Mouse (Mus musculus) T-cell, adult 2 months (primary cell): ENCODE measurements around the gene Prdm10.
A peak's percentile ranks its signal among the peaks of the same experiment; 100 is the strongest.

Experiments
- DNase-seq: peaks from one replicate; pipeline ENCODE4 v3.0.0; 2022; ENCODE audit warnings: low spot score

Prdm10 gene

GRCm38 (mm10) chr9:31262226-31263105 lies 17.9 kb upstream of the Prdm10 start:
- DNase-seq: no peak

- DNase-seq: no peak
These were observed 14.2 kb upstream of the Prdm10 start for GRCm38 (mm10) chr9:31266013-31266659.

- peak; percentile 79 for DNase-seq
These were observed 8.9 kb upstream of the Prdm10 start for GRCm38 (mm10) chr9:31271221-31272015.

GRCm38 (mm10) chr9:31272160-31272559 lies 8.2 kb upstream of the Prdm10 start:
- DNase-seq: no peak

GRCm38 (mm10) chr9:31278651-31279050 lies 1.7 kb upstream of the Prdm10 start:
- no peak for DNase-seq

GRCm38 (mm10) chr9:31279306-31279705 lies 1.0 kb upstream of the Prdm10 start:
- DNase-seq: no peak

- peak; percentile 82 for DNase-seq
These were observed 413 bp upstream of the Prdm10 start for GRCm38 (mm10) chr9:31279885-31280365.

GRCm38 (mm10) chr9:31281011-31281662 lies 799 bp downstream of the Prdm10 start:
- no peak for DNase-seq

- peak; percentile 22 for DNase-seq
These were observed 1.3 kb downstream of the Prdm10 start for GRCm38 (mm10) chr9:31281663-31282015.

GRCm38 (mm10) chr9:31282536-31282935 lies 2.2 kb downstream of the Prdm10 start:
- no peak for DNase-seq

- no peak for DNase-seq
These were observed 2.7 kb downstream of the Prdm10 start for GRCm38 (mm10) chr9:31283044-31283443.

GRCm38 (mm10) chr9:31283911-31284310 lies 3.6 kb downstream of the Prdm10 start:
- DNase-seq: no peak

GRCm38 (mm10) chr9:31290201-31290862 lies 10.0 kb downstream of the Prdm10 start:
- DNase-seq: peak; percentile 46

- no peak for DNase-seq
These were observed 11.6 kb downstream of the Prdm10 start for GRCm38 (mm10) chr9:31291978-31292377.

GRCm38 (mm10) chr9:31293208-31293607 lies 12.9 kb downstream of the Prdm10 start:
- DNase-seq: no peak

- no peak for DNase-seq
These were observed 15.0 kb downstream of the Prdm10 start for GRCm38 (mm10) chr9:31295311-31295710.

GRCm38 (mm10) chr9:31296293-31296692 lies 16.0 kb downstream of the Prdm10 start:
- no peak for DNase-seq

- DNase-seq: no peak
These were observed 18.4 kb downstream of the Prdm10 start for GRCm38 (mm10) chr9:31298751-31299150.

GRCm38 (mm10) chr9:31300525-31300924 lies 20.2 kb downstream of the Prdm10 start:
- peak; percentile 30 for DNase-seq

- peak; percentile 85 for DNase-seq
These were observed 20.8 kb downstream of the Prdm10 start for GRCm38 (mm10) chr9:31301107-31301506.
